Mouse (Mus musculus): Measurements from ENCODE around the gene Ucn3. TPM values are rescaled to one million over a fixed set of nuclear protein-coding genes. Genes with fewer than 3 reads are reported as not detected.

Gene Ucn3
- polyA plus RNA-seq (2012; fragmentation: generic; extraction: Trizol): not detected
- long read RNA-seq, experiment 1: 0 reads
- long read RNA-seq, experiment 2: 0 reads

DNA sequence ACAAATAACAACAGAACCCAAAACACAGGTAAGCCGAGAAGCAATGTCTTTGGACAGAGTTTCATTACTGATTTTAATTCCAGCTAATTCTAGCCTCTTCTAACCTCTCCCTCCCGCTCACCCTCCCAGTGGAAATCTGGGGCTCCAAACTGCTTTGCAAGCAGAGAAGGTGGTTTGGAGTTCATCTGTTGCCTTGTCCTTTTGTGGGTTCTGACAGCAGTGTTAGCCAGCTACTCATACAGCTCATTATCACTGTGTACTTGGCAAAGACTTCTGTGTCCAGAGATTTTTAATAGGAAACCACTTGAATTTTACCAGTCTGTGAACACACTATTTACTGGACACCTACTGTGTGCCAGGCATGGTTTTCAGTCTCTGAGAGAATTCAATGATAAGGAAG lies at the start of gene Ucn3:
Gene Ucn3 (minus strand): TSS at position 101 of the 400 bp plus-strand sequence.
- Histone ChIP-seq H3K4me3 (ENCODE audit: insufficient read depth, poor library complexity, severe bottlenecking) (no peak within 1 kb of the TSS), H3ac (ENCODE audit: control insufficient read depth, insufficient read length, low read depth) (no peak within 1 kb of the TSS), H3K79me2 (ENCODE audit: control insufficient read depth, insufficient read depth) (no peaks in the 10 kb centered on the region), H3K27me3 (ENCODE audit: control insufficient read depth, insufficient read depth, insufficient read length) (peaks cover 16% of the 10 kb centered on the region), H3K36me3 (ENCODE audit: control insufficient read depth, insufficient read depth) (no peaks in the 10 kb centered on the region), H3K79me3 (ENCODE audit: low read depth) (no peaks in the 10 kb centered on the region)
- TF ChIP-seq CTCF (IDR thresholded peaks at IDR 0.05; ENCODE audit: control insufficient read depth, insufficient read depth, insufficient read length): no peak

DNA sequence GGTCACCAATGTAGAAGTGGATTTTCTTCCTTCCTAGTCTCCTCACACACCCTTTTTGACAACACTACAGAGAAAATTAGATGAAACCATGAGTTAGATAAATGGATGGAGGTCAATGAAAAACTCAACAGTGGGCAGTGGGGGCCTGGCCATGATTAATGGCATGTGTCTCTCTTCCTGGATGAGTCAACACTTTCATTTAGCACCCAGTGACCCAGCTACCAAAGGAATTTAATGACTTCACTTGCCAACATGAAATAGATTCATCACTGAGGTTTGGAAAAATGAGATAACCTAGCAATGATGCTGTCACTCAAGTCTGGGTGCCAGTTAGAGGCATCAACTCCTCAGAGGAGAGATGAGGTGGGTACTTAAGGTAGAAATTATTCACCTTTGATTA lies 46.9 kb upstream of the Ucn3 start:
- no peaks in the 10 kb centered on the region for H3K36me3 ChIP-seq (ENCODE audit: control insufficient read depth, insufficient read depth)
- H3K79me2 ChIP-seq (ENCODE audit: control insufficient read depth, insufficient read depth): no peaks in the 10 kb centered on the region
- no peak overlapping the region for H3ac ChIP-seq (ENCODE audit: control insufficient read depth, insufficient read length, low read depth)
- TF ChIP-seq USF1 (IDR thresholded peaks at IDR 0.05; ENCODE audit: low read depth) (no peak), CEBPB (IDR thresholded peaks at IDR 0.05; ENCODE audit: low read depth) (no peak), FOSL1 (IDR thresholded peaks at IDR 0.05; ENCODE audit: insufficient read depth, low read length, poor library complexity, severe bottlenecking) (no peak), MAX (IDR thresholded peaks at IDR 0.05) (no peak), CTCF (IDR thresholded peaks at IDR 0.05; ENCODE audit: control insufficient read depth, insufficient read depth, insufficient read length) (no peak), MYOD1 (IDR thresholded peaks at IDR 0.05; ENCODE audit: control insufficient read depth, insufficient read length, low read depth) (no peak), MYOG (IDR thresholded peaks at IDR 0.05; ENCODE audit: control insufficient read depth, extremely low read depth, insufficient read length) (no peak)
- no peaks in the 10 kb centered on the region for H3K79me3 ChIP-seq (ENCODE audit: low read depth)
- no peaks in the 10 kb centered on the region for H3K27me3 ChIP-seq (ENCODE audit: control insufficient read depth, insufficient read depth, insufficient read length)
- no peak overlapping the region for H3K4me3 ChIP-seq (ENCODE audit: insufficient read depth, poor library complexity, severe bottlenecking)

DNA sequence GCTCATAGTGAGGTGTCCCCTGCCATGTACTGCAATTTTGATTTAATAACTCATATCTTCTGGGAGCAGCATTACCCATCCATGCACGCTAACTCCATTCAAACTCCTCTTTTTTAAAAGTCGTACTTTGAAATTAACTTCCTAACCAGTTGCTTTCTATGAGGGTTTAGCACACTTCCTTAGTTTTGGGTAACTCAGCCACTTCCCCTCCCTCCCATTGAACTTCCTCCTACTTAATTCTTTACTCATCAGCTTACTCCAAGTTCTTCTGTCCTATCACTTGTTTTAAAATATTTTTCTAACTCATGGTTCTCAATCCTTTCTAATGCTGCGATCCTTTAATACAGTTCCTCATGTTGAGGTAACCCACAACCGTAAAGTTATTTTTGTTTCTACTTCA lies 23.7 kb upstream of the Ucn3 start:
- Histone ChIP-seq H3K27me3 (ENCODE audit: control insufficient read depth, insufficient read depth, insufficient read length) (no peaks in the 10 kb centered on the region), H3K79me2 (ENCODE audit: control insufficient read depth, insufficient read depth) (no peaks in the 10 kb centered on the region), H3K36me3 (ENCODE audit: control insufficient read depth, insufficient read depth) (no peaks in the 10 kb centered on the region), H3K79me3 (ENCODE audit: low read depth) (no peaks in the 10 kb centered on the region), H3ac (ENCODE audit: control insufficient read depth, insufficient read length, low read depth) (no peak overlapping the region), H3K4me3 (ENCODE audit: insufficient read depth, poor library complexity, severe bottlenecking) (no peak overlapping the region)
- TF ChIP-seq USF1 (IDR thresholded peaks at IDR 0.05; ENCODE audit: low read depth): no peak
- no peak for TF ChIP-seq CTCF (IDR thresholded peaks at IDR 0.05; ENCODE audit: control insufficient read depth, insufficient read depth, insufficient read length)
- no peak for TF ChIP-seq CEBPB (IDR thresholded peaks at IDR 0.05; ENCODE audit: low read depth)
- no peak for TF ChIP-seq MYOD1 (IDR thresholded peaks at IDR 0.05; ENCODE audit: control insufficient read depth, insufficient read length, low read depth)
- no peak for TF ChIP-seq MAX (IDR thresholded peaks at IDR 0.05)
- TF ChIP-seq FOSL1 (IDR thresholded peaks at IDR 0.05; ENCODE audit: insufficient read depth, low read length, poor library complexity, severe bottlenecking): no peak
- TF ChIP-seq MYOG (IDR thresholded peaks at IDR 0.05; ENCODE audit: control insufficient read depth, extremely low read depth, insufficient read length): no peak

DNA sequence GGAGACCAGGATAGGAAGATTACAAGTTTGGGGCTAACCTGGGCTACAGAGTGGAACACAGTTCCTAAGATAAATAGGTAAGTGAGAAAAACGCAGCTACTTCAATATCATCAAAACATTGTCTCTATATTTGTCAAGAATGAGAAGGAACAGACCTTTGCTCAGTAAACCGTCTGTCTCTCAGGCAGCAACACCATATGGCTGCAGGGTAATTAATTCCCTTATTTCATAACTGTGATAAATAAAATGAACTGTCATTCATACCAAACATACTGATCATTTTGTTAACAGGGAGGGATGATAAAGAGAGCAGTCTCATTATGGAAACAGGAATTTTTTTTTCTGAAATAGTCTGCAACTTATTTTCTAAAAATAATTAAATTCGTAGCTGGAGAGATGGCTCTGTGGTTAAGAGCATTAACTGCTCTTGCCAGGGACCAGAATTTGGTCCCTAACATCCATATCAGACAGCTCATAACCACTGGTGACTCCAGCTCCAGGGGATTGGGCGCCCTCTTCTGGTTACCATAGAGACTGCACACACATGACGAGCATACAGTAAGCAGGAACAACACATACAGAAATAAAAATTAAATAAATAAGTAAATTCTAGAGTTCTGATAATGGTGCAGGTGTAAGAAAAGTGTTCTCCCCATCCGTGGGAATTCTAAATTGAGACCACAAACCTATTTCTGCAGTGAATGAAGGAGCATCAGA lies 6.2 kb upstream of the Ucn3 start:
- Histone ChIP-seq H3K79me2 (ENCODE audit: control insufficient read depth, insufficient read depth) (no peaks in the 10 kb centered on the region), H3K79me3 (ENCODE audit: low read depth) (no peaks in the 10 kb centered on the region), H3K27me3 (ENCODE audit: control insufficient read depth, insufficient read depth, insufficient read length) (no peaks in the 10 kb centered on the region), H3K4me3 (ENCODE audit: insufficient read depth, poor library complexity, severe bottlenecking) (no peak overlapping the region), H3K36me3 (ENCODE audit: control insufficient read depth, insufficient read depth) (no peaks in the 10 kb centered on the region), H3ac (ENCODE audit: control insufficient read depth, insufficient read length, low read depth) (no peak overlapping the region)
- no peak for TF ChIP-seq FOSL1 (IDR thresholded peaks at IDR 0.05; ENCODE audit: insufficient read depth, low read length, poor library complexity, severe bottlenecking)
- TF ChIP-seq MAX (IDR thresholded peaks at IDR 0.05): no peak
- TF ChIP-seq USF1 (IDR thresholded peaks at IDR 0.05; ENCODE audit: low read depth): no peak
- TF ChIP-seq CEBPB (IDR thresholded peaks at IDR 0.05; ENCODE audit: low read depth): no peak

DNA sequence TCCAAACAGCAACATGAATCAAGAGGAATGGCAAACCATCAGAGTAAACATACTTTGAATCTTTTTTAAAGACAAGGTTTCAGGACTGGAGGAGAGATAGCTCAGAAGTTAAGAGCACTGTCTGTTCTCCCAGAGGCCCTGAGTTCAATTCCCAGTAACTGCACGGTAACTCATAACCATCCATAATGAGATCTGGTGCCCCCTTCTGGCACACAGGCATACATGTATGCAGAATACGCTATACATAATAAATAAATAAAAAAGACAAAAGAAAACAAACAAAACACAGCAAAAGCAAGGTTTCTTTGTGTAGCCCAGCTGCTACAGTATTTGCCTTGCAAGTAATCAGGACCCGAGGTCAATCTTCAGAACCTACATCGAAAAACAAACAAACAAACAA lies 4.3 kb upstream of the Ucn3 start:
- Histone ChIP-seq H3K4me3 (ENCODE audit: insufficient read depth, poor library complexity, severe bottlenecking) (no peak overlapping the region), H3K36me3 (ENCODE audit: control insufficient read depth, insufficient read depth) (no peaks in the 10 kb centered on the region), H3K79me3 (ENCODE audit: low read depth) (no peaks in the 10 kb centered on the region), H3ac (ENCODE audit: control insufficient read depth, insufficient read length, low read depth) (no peak overlapping the region), H3K79me2 (ENCODE audit: control insufficient read depth, insufficient read depth) (no peaks in the 10 kb centered on the region), H3K27me3 (ENCODE audit: control insufficient read depth, insufficient read depth, insufficient read length) (peaks cover 8% of the 10 kb centered on the region)
- TF ChIP-seq USF1 (IDR thresholded peaks at IDR 0.05; ENCODE audit: low read depth) (no peak), MYOD1 (IDR thresholded peaks at IDR 0.05; ENCODE audit: control insufficient read depth, insufficient read length, low read depth) (no peak), CTCF (IDR thresholded peaks at IDR 0.05; ENCODE audit: control insufficient read depth, insufficient read depth, insufficient read length) (no peak), FOSL1 (IDR thresholded peaks at IDR 0.05; ENCODE audit: insufficient read depth, low read length, poor library complexity, severe bottlenecking) (no peak), MAX (IDR thresholded peaks at IDR 0.05) (no peak), MYOG (IDR thresholded peaks at IDR 0.05; ENCODE audit: control insufficient read depth, extremely low read depth, insufficient read length) (no peak)

DNA sequence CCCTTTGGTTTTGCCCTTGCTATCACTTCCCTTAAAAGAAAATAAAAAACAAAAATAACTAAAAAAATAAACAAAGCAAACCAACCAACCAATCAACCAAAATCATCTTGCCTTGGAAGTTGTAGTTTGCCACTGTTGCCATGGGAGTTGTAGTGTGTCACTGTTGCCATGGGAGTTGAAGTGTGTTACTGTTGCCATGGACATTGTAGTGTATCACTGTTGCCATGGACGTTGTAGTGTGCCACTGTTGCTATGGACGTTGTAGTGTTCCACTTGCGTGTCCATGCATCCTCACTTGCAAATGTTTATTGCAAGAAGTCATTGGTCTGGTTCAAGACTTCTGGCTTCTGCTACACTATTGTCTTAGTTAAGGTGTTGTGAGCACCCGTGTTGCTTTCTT lies 2.1 kb upstream of the Ucn3 start:
- Histone ChIP-seq H3K27me3 (ENCODE audit: control insufficient read depth, insufficient read depth, insufficient read length) (peaks cover 8% of the 10 kb centered on the region), H3K36me3 (ENCODE audit: control insufficient read depth, insufficient read depth) (no peaks in the 10 kb centered on the region), H3K4me3 (ENCODE audit: insufficient read depth, poor library complexity, severe bottlenecking) (no peak overlapping the region), H3K79me3 (ENCODE audit: low read depth) (no peaks in the 10 kb centered on the region), H3K79me2 (ENCODE audit: control insufficient read depth, insufficient read depth) (no peaks in the 10 kb centered on the region), H3ac (ENCODE audit: control insufficient read depth, insufficient read length, low read depth) (no peak overlapping the region)
- TF ChIP-seq FOSL1 (IDR thresholded peaks at IDR 0.05; ENCODE audit: insufficient read depth, low read length, poor library complexity, severe bottlenecking) (no peak), MAX (IDR thresholded peaks at IDR 0.05) (no peak), MYOG (IDR thresholded peaks at IDR 0.05; ENCODE audit: control insufficient read depth, extremely low read depth, insufficient read length) (no peak)
